Mouse (Mus musculus): ENCODE measurements around the gene Fut1. TPM values are rescaled to one million over a fixed set of nuclear protein-coding genes. Genes with fewer than 3 reads are reported as not detected.

Fut1 gene
- polyA plus RNA-seq, 1 experiment = 3.9 TPM

GRCm38 (mm10) chr7:45618316-45618715 lies 1.2 kb downstream of the Fut1 start:
- Histone ChIP-seq H3K27ac (ENCODE audit: insufficient read depth, low read length) (no peak overlapping the region), H3K9me3 (replicated peaks; ENCODE audit: control insufficient read depth, insufficient read depth, low read length, poor library complexity, severe bottlenecking) (no peaks in the 10 kb centered on the region), H3K27me3 (ENCODE audit: control insufficient read depth, insufficient read depth, low read length, poor library complexity, severe bottlenecking) (no peaks in the 10 kb centered on the region), H3K36me3 (ENCODE audit: control insufficient read depth, insufficient read depth, low read length, poor library complexity, severe bottlenecking) (no peaks in the 10 kb centered on the region), H3K4me1 (ENCODE audit: control insufficient read depth, insufficient read depth, low read length) (peaks cover 4% of the 10 kb centered on the region), H3K4me3 (ENCODE audit: low read depth, low read length) (no peak overlapping the region), H3K9ac (ENCODE audit: low read depth, poor library complexity, severe bottlenecking) (no peak overlapping the region)
- TF ChIP-seq EP300 (IDR thresholded peaks at IDR 0.05; ENCODE audit: insufficient read depth, low read depth, low read length) (no peak), POLR2A (IDR thresholded peaks at IDR 0.05; ENCODE audit: insufficient read depth, low read length) (no peak), CTCF (IDR thresholded peaks at IDR 0.05; ENCODE audit: low read depth, low read length) (no peak)

DNA sequence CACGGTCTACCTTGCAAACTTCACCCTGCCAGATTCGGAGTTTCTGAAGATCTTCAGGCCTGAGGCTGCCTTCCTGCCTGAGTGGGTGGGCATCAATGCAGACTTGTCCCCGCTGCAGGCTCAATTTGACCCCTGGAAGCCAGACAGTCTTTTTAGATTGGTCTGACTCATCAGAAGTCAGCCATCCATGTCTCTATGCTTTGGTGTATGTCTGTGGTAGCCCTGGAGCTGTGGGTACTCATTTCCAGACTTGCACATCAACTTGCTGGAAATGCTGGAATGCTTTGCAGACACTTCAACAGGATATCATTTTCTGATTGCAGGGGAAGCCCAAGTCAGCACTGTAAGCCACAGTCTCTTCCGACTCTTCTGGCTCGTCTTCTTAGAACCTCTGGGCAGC lies 2.5 kb downstream of the Fut1 start:
- no peak for TF ChIP-seq POLR2A (IDR thresholded peaks at IDR 0.05; ENCODE audit: insufficient read depth, low read length)
- TF ChIP-seq CTCF (IDR thresholded peaks at IDR 0.05; ENCODE audit: low read depth, low read length) = no peak
- no peak for TF ChIP-seq EP300 (IDR thresholded peaks at IDR 0.05; ENCODE audit: insufficient read depth, low read depth, low read length)
- Histone ChIP-seq H3K36me3 (ENCODE audit: control insufficient read depth, insufficient read depth, low read length, poor library complexity, severe bottlenecking) (no peaks in the 10 kb centered on the region), H3K27ac (ENCODE audit: insufficient read depth, low read length) (no peak overlapping the region), H3K9ac (ENCODE audit: low read depth, poor library complexity, severe bottlenecking) (no peak overlapping the region), H3K4me1 (ENCODE audit: control insufficient read depth, insufficient read depth, low read length) (peaks cover 4% of the 10 kb centered on the region), H3K27me3 (ENCODE audit: control insufficient read depth, insufficient read depth, low read length, poor library complexity, severe bottlenecking) (no peaks in the 10 kb centered on the region), H3K4me3 (ENCODE audit: low read depth, low read length) (no peak overlapping the region), H3K9me3 (replicated peaks; ENCODE audit: control insufficient read depth, insufficient read depth, low read length, poor library complexity, severe bottlenecking) (no peaks in the 10 kb centered on the region)

- Histone ChIP-seq H3K27me3 (ENCODE audit: control insufficient read depth, insufficient read depth, low read length, poor library complexity, severe bottlenecking) (no peaks in the 10 kb centered on the region), H3K9ac (ENCODE audit: low read depth, poor library complexity, severe bottlenecking) (peak within 1 kb of the TSS; percentile 32; the same call in 1 of the 2 replicates), H3K27ac (ENCODE audit: insufficient read depth, low read length) (no peak within 1 kb of the TSS), H3K36me3 (ENCODE audit: control insufficient read depth, insufficient read depth, low read length, poor library complexity, severe bottlenecking) (no peaks in the 10 kb centered on the region), H3K9me3 (replicated peaks; ENCODE audit: control insufficient read depth, insufficient read depth, low read length, poor library complexity, severe bottlenecking) (no peaks in the 10 kb centered on the region), H3K4me1 (ENCODE audit: control insufficient read depth, insufficient read depth, low read length) (no peaks in the 10 kb centered on the region), H3K4me3 (ENCODE audit: low read depth, low read length) (peak within 1 kb of the TSS; percentile 58)
- TF ChIP-seq POLR2A (IDR thresholded peaks at IDR 0.05; ENCODE audit: insufficient read depth, low read length) (no peak), EP300 (IDR thresholded peaks at IDR 0.05; ENCODE audit: insufficient read depth, low read depth, low read length) (no peak), CTCF (IDR thresholded peaks at IDR 0.05; ENCODE audit: low read depth, low read length) (no peak)
These were observed 4.4 kb downstream of the Fut1 start, which contains the start of gene Izumo1 for GRCm38 (mm10) chr7:45621443-45621842. Gene Izumo1, plus strand, starts transcription at chr7:45621811.

DNA sequence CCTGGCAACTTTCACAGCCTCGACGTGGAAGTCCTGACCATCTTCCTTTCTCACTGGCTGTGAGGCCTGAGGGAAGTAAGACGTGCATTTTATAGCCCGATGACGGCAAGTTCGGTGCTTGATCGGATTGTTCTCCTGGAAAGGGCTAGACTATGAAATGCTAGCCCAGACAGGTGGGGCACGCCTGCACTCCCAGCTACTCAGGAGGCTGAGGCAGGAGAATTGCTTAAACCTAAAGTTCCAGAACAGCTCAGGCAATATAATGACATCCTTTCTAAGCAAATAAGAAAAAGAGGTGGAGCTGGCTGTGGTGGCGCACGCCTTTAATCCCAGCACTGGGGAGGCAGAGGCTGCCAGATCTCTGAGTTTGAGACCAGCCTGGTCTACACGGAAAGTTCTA lies 6.4 kb downstream of the Fut1 start:
- no peak for TF ChIP-seq POLR2A (IDR thresholded peaks at IDR 0.05; ENCODE audit: insufficient read depth, low read length)
- no peak for TF ChIP-seq CTCF (IDR thresholded peaks at IDR 0.05; ENCODE audit: low read depth, low read length)
- no peak for TF ChIP-seq EP300 (IDR thresholded peaks at IDR 0.05; ENCODE audit: insufficient read depth, low read depth, low read length)
- Histone ChIP-seq H3K36me3 (ENCODE audit: control insufficient read depth, insufficient read depth, low read length, poor library complexity, severe bottlenecking) (no peaks in the 10 kb centered on the region), H3K4me3 (ENCODE audit: low read depth, low read length) (no peak overlapping the region), H3K4me1 (ENCODE audit: control insufficient read depth, insufficient read depth, low read length) (no peaks in the 10 kb centered on the region), H3K27me3 (ENCODE audit: control insufficient read depth, insufficient read depth, low read length, poor library complexity, severe bottlenecking) (no peaks in the 10 kb centered on the region), H3K9me3 (replicated peaks; ENCODE audit: control insufficient read depth, insufficient read depth, low read length, poor library complexity, severe bottlenecking) (no peaks in the 10 kb centered on the region), H3K9ac (ENCODE audit: low read depth, poor library complexity, severe bottlenecking) (no peak overlapping the region), H3K27ac (ENCODE audit: insufficient read depth, low read length) (no peak overlapping the region)

- Histone ChIP-seq H3K27ac (ENCODE audit: insufficient read depth, low read length) (no peak overlapping the region), H3K27me3 (ENCODE audit: control insufficient read depth, insufficient read depth, low read length, poor library complexity, severe bottlenecking) (no peaks in the 10 kb centered on the region), H3K36me3 (ENCODE audit: control insufficient read depth, insufficient read depth, low read length, poor library complexity, severe bottlenecking) (no peaks in the 10 kb centered on the region), H3K4me3 (ENCODE audit: low read depth, low read length) (no peak overlapping the region), H3K9ac (ENCODE audit: low read depth, poor library complexity, severe bottlenecking) (no peak overlapping the region), H3K4me1 (ENCODE audit: control insufficient read depth, insufficient read depth, low read length) (no peaks in the 10 kb centered on the region), H3K9me3 (replicated peaks; ENCODE audit: control insufficient read depth, insufficient read depth, low read length, poor library complexity, severe bottlenecking) (no peaks in the 10 kb centered on the region)
- TF ChIP-seq CTCF (IDR thresholded peaks at IDR 0.05; ENCODE audit: low read depth, low read length) (no peak), POLR2A (IDR thresholded peaks at IDR 0.05; ENCODE audit: insufficient read depth, low read length) (no peak), EP300 (IDR thresholded peaks at IDR 0.05; ENCODE audit: insufficient read depth, low read depth, low read length) (no peak)
These were observed 7.6 kb downstream of the Fut1 start for GRCm38 (mm10) chr7:45624718-45625117.

DNA sequence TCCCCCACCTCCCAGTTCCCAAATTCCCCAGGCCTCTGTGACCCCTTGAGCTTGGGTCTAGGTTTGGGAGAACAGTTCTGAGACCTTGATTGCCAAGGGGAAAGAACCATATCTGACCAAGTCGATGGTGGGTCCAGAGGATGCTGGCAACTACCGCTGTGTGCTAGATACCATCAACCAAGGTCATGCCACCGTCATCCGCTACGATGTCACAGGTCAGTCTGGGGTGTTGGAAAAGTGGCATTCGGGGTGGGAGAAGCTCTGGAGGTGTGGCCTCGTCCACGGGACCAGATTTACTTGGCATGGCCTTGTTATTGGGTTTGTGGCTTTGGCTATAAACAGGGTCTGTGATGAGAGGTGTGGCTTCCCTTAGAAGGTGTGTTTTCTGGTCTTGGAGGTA lies 8.4 kb downstream of the Fut1 start:
- no peak overlapping the region for H3K9ac ChIP-seq (ENCODE audit: low read depth, poor library complexity, severe bottlenecking)
- H3K4me3 ChIP-seq (ENCODE audit: low read depth, low read length) = no peak overlapping the region
- no peaks in the 10 kb centered on the region for H3K27me3 ChIP-seq (ENCODE audit: control insufficient read depth, insufficient read depth, low read length, poor library complexity, severe bottlenecking)

More for the DNA sequence above, 8.4 kb downstream of the Fut1 start:
- H3K9me3 ChIP-seq (replicated peaks; ENCODE audit: control insufficient read depth, insufficient read depth, low read length, poor library complexity, severe bottlenecking) = no peaks in the 10 kb centered on the region
- H3K36me3 ChIP-seq (ENCODE audit: control insufficient read depth, insufficient read depth, low read length, poor library complexity, severe bottlenecking) = no peaks in the 10 kb centered on the region
- TF ChIP-seq CTCF (IDR thresholded peaks at IDR 0.05; ENCODE audit: low read depth, low read length) (no peak), POLR2A (IDR thresholded peaks at IDR 0.05; ENCODE audit: insufficient read depth, low read length) (no peak), EP300 (IDR thresholded peaks at IDR 0.05; ENCODE audit: insufficient read depth, low read depth, low read length) (no peak)
- no peak overlapping the region for H3K27ac ChIP-seq (ENCODE audit: insufficient read depth, low read length)
- H3K4me1 ChIP-seq (ENCODE audit: control insufficient read depth, insufficient read depth, low read length) = no peaks in the 10 kb centered on the region

Measured in ES-Bruce4 (cell line).